8 mouse cellular contexts compared by ENCODE assay signal in the genomic region with DNA sequence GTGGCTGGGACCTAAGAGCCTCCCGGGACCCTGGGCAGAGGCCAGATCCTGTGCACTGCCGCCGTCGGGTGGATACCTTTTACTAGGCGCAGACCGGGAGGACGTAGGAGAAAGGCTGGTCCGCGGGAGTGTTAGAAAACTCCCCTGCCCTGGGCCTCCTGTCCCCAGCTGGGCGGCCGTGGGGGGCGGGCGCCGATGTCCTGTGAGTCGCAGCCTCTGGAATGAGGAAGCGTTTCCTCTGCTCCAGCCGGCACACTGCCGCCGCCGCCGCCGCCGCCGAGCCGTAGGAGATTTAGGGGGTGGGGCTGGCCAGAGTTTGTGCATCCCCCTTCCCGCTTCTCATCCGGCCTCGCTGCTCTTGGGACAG. TPM values are rescaled to one million over a fixed set of nuclear protein-coding genes. Genes with fewer than 3 reads are reported as not detected.
A peak's percentile ranks its signal among the peaks of the same experiment; 100 is the strongest.
DNase-seq lines count a peak whose midpoint lies in the region; ATAC-seq lines count a peak whose summit lies in the region.

No protein-coding gene starts in this region.

- H3K4me1 ChIP-seq in brown adipose tissue, adult 24 weeks (ENCODE audit: control insufficient read depth, insufficient read depth, insufficient read length, low read length) = peaks cover 11% of the 10 kb centered on the region
- H3K4me1 ChIP-seq in hindbrain, embryonic 16.5 days (ENCODE audit: control insufficient read depth, insufficient read depth, low read depth, low read length) = peaks cover 24% of the 10 kb centered on the region
- H3K4me1 ChIP-seq in midbrain, embryonic 15.5 days = peaks cover 38% of the 10 kb centered on the region

- peak overlapping the region; percentile 85 for H3K4me3 ChIP-seq in brown adipose tissue, adult 24 weeks (ENCODE audit: insufficient read depth, low read depth, low read length)
- peak overlapping the region; percentile 94 for H3K4me3 ChIP-seq in hindbrain, embryonic 16.5 days (ENCODE audit: low read length)
- H3K4me3 ChIP-seq in midbrain, embryonic 15.5 days = peak overlapping the region; percentile 96

- H3K9me3 ChIP-seq in hindbrain, embryonic 16.5 days (ENCODE audit: control insufficient read depth, low read length) = no peaks in the 10 kb centered on the region
- H3K9me3 ChIP-seq in midbrain, embryonic 15.5 days = no peaks in the 10 kb centered on the region

- peak overlapping the region; percentile 75 for H3K4me2 ChIP-seq in hindbrain, embryonic 16.5 days (ENCODE audit: low read length)
- H3K4me2 ChIP-seq in midbrain, embryonic 15.5 days = peak overlapping the region; percentile 82

- ATAC-seq in hindbrain, embryonic 16.5 days = no peak; the same call in 1 of the 2 replicates
- ATAC-seq in midbrain, embryonic 15.5 days (replicated peaks) = peak; percentile 59

- no peaks in the 10 kb centered on the region for H3K27me3 ChIP-seq in hindbrain, embryonic 16.5 days (replicated peaks; ENCODE audit: control insufficient read depth, insufficient read depth, low read length)
- no peaks in the 10 kb centered on the region for H3K27me3 ChIP-seq in midbrain, embryonic 15.5 days (replicated peaks)

- peak overlapping the region; percentile 96 for H3K27ac ChIP-seq in brown adipose tissue, adult 24 weeks (replicated peaks; ENCODE audit: low read depth, low read length)
- H3K27ac ChIP-seq in hindbrain, embryonic 16.5 days (ENCODE audit: low read depth, low read length) = peak overlapping the region; percentile 85
- H3K27ac ChIP-seq in midbrain, embryonic 15.5 days = peak overlapping the region; percentile 88

- peak; percentile 57 for DNase-seq in cerebellum, adult 9-10 months
- DNase-seq in cerebellum, adult 9-11 months = no peak
- DNase-seq in gastrocnemius, postnatal 10 days = peak; percentile 83
- DNase-seq in liver = peak; percentile 76
- DNase-seq in thymus, postnatal 0 days (ENCODE audit: low spot score) = peak; percentile 31

- H3K36me3 ChIP-seq in hindbrain, embryonic 16.5 days (ENCODE audit: control insufficient read depth, insufficient read depth, low read length) = peaks cover 6% of the 10 kb centered on the region; the same call in 1 of the 2 replicates
- no peaks in the 10 kb centered on the region; the same call in 1 of the 2 replicates for H3K36me3 ChIP-seq in midbrain, embryonic 15.5 days (replicated peaks)

- under 1% methylated on average over 27 of the region's 28 CpGs for WGBS in hindbrain, embryonic 16.5 days
- under 1% methylated on average over 28 of the region's 28 CpGs for WGBS in midbrain, embryonic 15.5 days

- H3K9ac ChIP-seq in hindbrain, embryonic 16.5 days (ENCODE audit: low read depth, low read length) = peak overlapping the region; percentile 83
- peak overlapping the region; percentile 84 for H3K9ac ChIP-seq in midbrain, embryonic 15.5 days

RNA-seq across cellular contexts. Expression of a gene that starts 0.6 kb away (rescaled TPM):
- 70.9 and 105 TPM in 2 replicates for polyA plus RNA-seq in brown adipose tissue, adult 24 weeks (2012; ENCODE audit: insufficient read depth, insufficient read length, missing spikeins)
- total RNA-seq in gastrocnemius, postnatal 10 days (2021) = 10 to 100 TPM; 30.2 to 32.3 TPM
- 120 and 129 TPM in 2 replicates for polyA plus RNA-seq in hindbrain, embryonic 16.5 days (2015; fragmentation: Nextera tagmentation; extraction: Ambion mirVana)
- 156 and 161 TPM in 2 replicates for polyA plus RNA-seq in midbrain, embryonic 15.5 days (2015; fragmentation: Nextera tagmentation; extraction: Ambion mirVana)
- polyA plus RNA-seq in thymus, postnatal 0 days (2015; fragmentation: Nextera tagmentation; extraction: Ambion mirVana) = 116 and 119 TPM in 2 replicates

RNA-seq across cellular contexts. Expression of a gene that starts 0.7 kb away (rescaled TPM):
- 183 and 237 TPM in 2 replicates for polyA plus RNA-seq in brown adipose tissue, adult 24 weeks (2012; ENCODE audit: insufficient read depth, insufficient read length, missing spikeins)
- total RNA-seq in gastrocnemius, postnatal 10 days (2021) = 10 to 100 TPM; 70.7 to 81.6 TPM
- 141 and 145 TPM in 2 replicates for polyA plus RNA-seq in hindbrain, embryonic 16.5 days (2015; fragmentation: Nextera tagmentation; extraction: Ambion mirVana)
- 116 TPM in 2 replicates for polyA plus RNA-seq in midbrain, embryonic 15.5 days (2015; fragmentation: Nextera tagmentation; extraction: Ambion mirVana)
- polyA plus RNA-seq in thymus, postnatal 0 days (2015; fragmentation: Nextera tagmentation; extraction: Ambion mirVana) = 156 and 166 TPM in 2 replicates

RNA-seq across cellular contexts. Expression of a gene that starts 17.3 kb away (rescaled TPM):
- 53.6 and 85.8 TPM in 2 replicates for polyA plus RNA-seq in brown adipose tissue, adult 24 weeks (2012; ENCODE audit: insufficient read depth, insufficient read length, missing spikeins)
- total RNA-seq in gastrocnemius, postnatal 10 days (2021) = 1 to 10 TPM; 6.0 to 7.2 TPM
- polyA plus RNA-seq in hindbrain, embryonic 16.5 days (2015; fragmentation: Nextera tagmentation; extraction: Ambion mirVana) = 0.39 and 0.60 TPM in 2 replicates
- polyA plus RNA-seq in midbrain, embryonic 15.5 days (2015; fragmentation: Nextera tagmentation; extraction: Ambion mirVana) = 0.36 and 0.40 TPM in 2 replicates
- polyA plus RNA-seq in thymus, postnatal 0 days (2015; fragmentation: Nextera tagmentation; extraction: Ambion mirVana) = 0.33 and 0.51 TPM in 2 replicates

RNA-seq across cellular contexts. Expression of a gene that starts 21.4 kb away (rescaled TPM):
- 8.8 TPM in 2 replicates for polyA plus RNA-seq in brown adipose tissue, adult 24 weeks (2012; ENCODE audit: insufficient read depth, insufficient read length, missing spikeins)
- total RNA-seq in gastrocnemius, postnatal 10 days (2021) = 10 to 100 TPM in 1 of 2 experiments, 1 to 10 TPM in 1; 9.4 to 12.1 TPM
- polyA plus RNA-seq in hindbrain, embryonic 16.5 days (2015; fragmentation: Nextera tagmentation; extraction: Ambion mirVana) = 17.4 and 21.5 TPM in 2 replicates
- polyA plus RNA-seq in midbrain, embryonic 15.5 days (2015; fragmentation: Nextera tagmentation; extraction: Ambion mirVana) = 19.9 and 20.8 TPM in 2 replicates
- 13.2 and 13.9 TPM in 2 replicates for polyA plus RNA-seq in thymus, postnatal 0 days (2015; fragmentation: Nextera tagmentation; extraction: Ambion mirVana)

RNA-seq across cellular contexts. Expression of a gene that starts 21.8 kb away (rescaled TPM):
- 8.2 and 9.1 TPM in 2 replicates for polyA plus RNA-seq in brown adipose tissue, adult 24 weeks (2012; ENCODE audit: insufficient read depth, insufficient read length, missing spikeins)
- 1 to 10 TPM; 1.9 TPM for total RNA-seq in gastrocnemius, postnatal 10 days (2021)
- 2.5 and 3.0 TPM in 2 replicates for polyA plus RNA-seq in hindbrain, embryonic 16.5 days (2015; fragmentation: Nextera tagmentation; extraction: Ambion mirVana)
- 1.8 and 2.2 TPM in 2 replicates for polyA plus RNA-seq in midbrain, embryonic 15.5 days (2015; fragmentation: Nextera tagmentation; extraction: Ambion mirVana)
- polyA plus RNA-seq in thymus, postnatal 0 days (2015; fragmentation: Nextera tagmentation; extraction: Ambion mirVana) = 2.2 and 2.8 TPM in 2 replicates

Comparison
In these comparisons a context has a peak if more than half of its experiments do, and no peak if none do; other contexts are left out.
1. RNA of a gene that starts 17.3 kb away (polyA plus RNA-seq): 53.6 to 85.8 TPM in brown adipose tissue, adult 24 weeks; 0.36 to 0.40 TPM in midbrain, embryonic 15.5 days, 0.39 to 0.60 TPM in hindbrain, embryonic 16.5 days and 0.33 to 0.51 TPM in thymus, postnatal 0 days; every median in the first group is over 10 times any median in the second.
2. Peak in every context shown above with its lines, with median percentiles within 50 percentile points of each other: H3K27ac ChIP-seq and H3K4me3 ChIP-seq.